Mouse (Mus musculus) left cerebral cortex, postnatal 25 days (tissue): ENCODE measurements around the gene Ncoa5. TPM values are rescaled to one million over a fixed set of nuclear protein-coding genes. Genes with fewer than 3 reads are reported as not detected.

Experiments used
- DNase-seq, 2 experiments: peaks; one replicate each; pipeline ENCODE4 v3.0.0; 2022; ENCODE audit warnings: low spot score in 2 of 2, mixed read lengths in 1 of 2
- intact Hi-C: fragments of 180-260 bp; cut with DNase I; formaldehyde crosslinking; loops from one replicate; pipeline ENCODE4 v1.15.1; 2025
- total RNA-seq, 2 experiments: library from RNA; stranded (reverse); gene quantifications; 2 replicates each; pipeline ENCODE4 v1.2.3; 2021

The Ncoa5 gene
- total RNA-seq: 10 to 100 TPM; 53.8 to 56.3 TPM

DNA sequence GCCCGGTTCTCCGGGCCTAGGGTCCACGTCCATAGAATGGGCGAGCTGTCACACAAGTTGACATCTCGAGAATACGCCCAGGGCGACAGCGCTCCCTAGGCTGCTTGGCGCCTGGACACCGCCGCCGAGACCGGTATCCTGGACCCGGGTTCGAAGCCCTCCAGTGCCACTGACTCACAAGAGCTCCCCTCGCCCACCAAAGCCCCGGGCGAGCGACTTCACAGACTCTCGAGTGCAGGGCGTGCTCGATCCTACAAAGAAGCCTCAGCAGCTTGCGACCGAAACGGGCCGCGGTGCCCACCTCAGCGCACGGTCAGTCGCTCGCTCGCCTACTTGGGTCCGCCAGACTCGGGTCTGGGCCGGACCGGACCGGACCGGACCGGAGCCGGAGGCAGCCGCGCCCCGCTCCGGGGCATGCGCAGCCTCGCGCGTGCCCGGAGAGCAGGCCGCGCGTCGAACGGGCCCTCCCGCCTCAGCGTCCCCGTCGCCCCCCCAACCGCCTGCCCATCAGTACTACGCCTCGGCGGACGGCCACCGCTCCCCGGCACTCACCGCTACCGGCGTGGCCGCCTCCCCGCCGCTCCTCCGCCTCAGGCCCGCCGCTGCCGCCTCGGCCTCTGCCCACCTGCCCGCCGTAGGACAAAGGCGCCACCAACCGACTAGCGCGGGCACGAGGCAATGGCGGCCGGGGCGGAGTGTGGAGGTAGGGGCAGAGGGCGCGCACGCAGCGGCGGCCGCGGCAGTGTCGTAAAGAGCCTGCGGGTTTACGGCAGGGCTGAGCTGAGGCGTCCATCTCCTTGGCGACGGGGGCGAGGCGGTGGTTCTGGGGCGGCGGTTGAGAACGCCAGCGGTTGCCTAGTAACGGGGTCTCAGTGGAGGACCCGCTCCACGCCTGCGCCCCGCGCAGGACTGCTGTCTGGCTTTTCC, at the start of gene Ncoa5:
Gene Ncoa5 (minus strand): TSS at position 737 of the 927 bp plus-strand sequence.
- DNase-seq: peak; percentile 99
- intact Hi-C loops: loop anchor here (1.0 kb wide), 1 partner anchor 66 kb away; no protein-coding TSS in a partner anchor

DNA sequence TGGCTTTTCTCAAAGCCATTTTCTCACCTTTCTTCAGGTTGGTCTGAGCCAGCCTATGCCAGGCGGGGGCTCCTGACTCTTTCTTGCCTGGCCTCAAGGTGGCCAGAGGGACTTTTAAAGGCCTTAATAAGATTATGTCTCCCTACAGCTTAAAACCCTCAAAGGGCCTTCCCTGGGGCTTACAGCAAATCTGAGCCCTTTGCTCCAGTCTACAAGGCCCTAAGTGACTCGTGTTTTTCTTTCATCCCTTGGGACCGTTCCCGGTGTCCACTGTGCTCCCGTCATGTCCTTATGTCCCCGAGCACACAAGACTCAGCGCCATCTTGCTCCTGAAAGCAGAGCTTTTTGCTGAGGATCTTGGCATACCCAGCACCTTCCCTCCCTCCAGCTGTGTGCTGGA, 46.6 kb upstream of the Ncoa5 start:
- DNase-seq: no peak
- intact Hi-C loops: no loop called here

DNA sequence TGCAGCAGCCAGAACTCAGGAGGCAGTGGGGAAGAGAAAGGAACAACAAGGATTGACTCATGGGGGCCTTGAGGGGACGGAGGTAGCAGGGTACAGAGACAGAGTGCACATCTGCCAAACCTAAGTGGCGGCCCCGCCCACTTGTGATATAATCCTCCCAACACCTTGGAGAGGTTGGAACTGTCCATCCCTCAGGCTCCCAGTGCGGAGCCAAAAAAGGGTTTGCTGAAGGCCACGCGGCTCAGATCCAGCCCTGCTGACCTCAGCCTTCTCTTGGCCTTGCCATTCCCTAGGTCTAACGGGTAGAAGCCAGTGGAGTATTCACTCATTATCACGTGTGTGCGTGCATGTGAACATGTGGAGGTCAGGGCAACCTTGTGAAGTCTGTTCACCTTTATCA, 46.0 kb upstream of the Ncoa5 start:
- intact Hi-C loops: no loop called here
- no peak for DNase-seq

DNA sequence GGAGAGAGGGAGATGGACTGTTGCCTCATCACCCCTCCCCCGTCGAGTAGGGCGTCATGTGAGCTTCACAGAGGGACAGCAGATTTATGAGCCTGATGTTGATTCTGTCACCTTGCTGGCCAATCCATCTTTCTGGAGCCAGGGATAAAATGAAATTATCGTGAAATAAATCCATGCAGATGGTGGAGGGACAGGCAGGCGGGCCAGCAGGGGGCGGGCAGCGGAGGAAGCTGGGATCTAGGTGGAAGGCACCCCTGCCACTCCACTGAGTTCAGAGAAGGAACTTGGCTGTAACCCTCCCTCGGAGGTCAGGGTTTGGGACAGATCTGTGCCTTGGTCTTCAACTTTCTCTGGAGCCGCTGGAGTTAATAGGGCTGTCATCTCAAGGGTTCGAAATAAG, 43.9 kb upstream of the Ncoa5 start:
- intact Hi-C loops: loop anchor here (2.0 kb wide), 1 partner anchor 34 kb away; no protein-coding TSS in a partner anchor
- no peak for DNase-seq

DNA sequence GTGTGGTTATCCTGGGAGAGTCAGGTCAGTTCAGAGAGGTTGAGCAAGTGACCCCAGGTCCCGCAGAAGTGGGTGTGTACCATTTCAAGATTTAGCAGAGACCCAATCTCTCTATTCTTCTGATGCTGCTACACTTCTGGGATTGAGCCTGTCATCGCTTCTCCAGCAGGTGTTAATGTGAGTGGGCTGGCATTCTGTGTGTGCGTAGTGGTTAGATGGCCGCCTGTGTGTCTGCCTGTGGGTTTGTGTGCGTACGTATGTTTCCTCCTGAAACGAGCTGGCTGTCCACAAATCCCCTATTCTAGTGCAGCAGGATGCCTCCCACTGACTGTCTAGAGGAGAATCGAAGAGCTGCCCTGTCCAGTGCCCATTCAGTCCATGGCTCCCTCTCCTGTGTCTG, 43.4 kb upstream of the Ncoa5 start:
- peak in 1 of 2 experiments; percentile 51 for DNase-seq
- intact Hi-C loops: loop anchor here (2.0 kb wide), 1 partner anchor 35 kb away; no protein-coding TSS in a partner anchor

DNA sequence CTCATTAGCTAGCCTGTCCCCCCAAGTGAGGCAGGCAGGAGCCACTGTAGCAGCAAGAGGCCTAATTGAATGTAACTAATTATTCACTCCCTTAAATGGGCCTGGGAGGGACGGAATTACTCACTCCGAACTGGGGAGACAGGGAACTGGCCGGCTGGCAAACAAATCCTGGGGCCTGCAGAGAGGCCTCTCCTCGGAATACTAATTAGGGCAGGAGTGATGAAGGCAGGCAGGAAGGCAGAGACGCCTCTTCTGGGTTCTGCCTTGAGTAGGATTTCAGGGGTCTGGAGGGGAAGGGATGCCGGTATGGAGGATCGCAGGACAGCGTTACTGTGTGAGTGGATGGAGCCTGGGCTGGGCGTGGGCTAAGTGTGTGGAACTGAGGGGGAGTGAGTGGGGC, 42.4 kb upstream of the Ncoa5 start:
- DNase-seq: peak in 1 of 2 experiments; percentile 27
- intact Hi-C loops: no loop called here

DNA sequence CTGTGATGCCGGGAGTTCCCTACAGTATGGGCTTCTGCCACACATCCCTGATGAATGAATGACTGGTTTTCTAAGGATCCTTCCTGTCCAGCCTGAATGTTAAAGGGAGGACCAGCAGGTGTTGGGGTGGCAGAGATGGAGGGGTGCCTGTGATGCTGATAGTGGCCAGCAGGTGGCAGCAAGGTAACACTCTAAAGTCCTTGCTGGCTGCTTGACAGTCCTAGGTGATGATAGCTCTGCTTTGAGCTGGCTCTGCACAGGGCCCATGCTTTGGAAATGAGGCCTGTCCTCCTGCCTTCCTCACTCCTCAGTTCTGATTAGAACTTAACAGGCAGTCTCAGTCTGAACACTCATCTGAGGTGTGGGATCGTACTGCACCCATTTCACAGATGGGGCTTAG, 40.3 kb upstream of the Ncoa5 start:
- peak; percentile 87 to 93 for DNase-seq
- intact Hi-C loops: loop anchor here (1.0 to 5.0 kb wide), 5 partner anchors 114 to 412 kb away; partner anchors contain the start of genes Cdh22 and Slc12a5

DNA sequence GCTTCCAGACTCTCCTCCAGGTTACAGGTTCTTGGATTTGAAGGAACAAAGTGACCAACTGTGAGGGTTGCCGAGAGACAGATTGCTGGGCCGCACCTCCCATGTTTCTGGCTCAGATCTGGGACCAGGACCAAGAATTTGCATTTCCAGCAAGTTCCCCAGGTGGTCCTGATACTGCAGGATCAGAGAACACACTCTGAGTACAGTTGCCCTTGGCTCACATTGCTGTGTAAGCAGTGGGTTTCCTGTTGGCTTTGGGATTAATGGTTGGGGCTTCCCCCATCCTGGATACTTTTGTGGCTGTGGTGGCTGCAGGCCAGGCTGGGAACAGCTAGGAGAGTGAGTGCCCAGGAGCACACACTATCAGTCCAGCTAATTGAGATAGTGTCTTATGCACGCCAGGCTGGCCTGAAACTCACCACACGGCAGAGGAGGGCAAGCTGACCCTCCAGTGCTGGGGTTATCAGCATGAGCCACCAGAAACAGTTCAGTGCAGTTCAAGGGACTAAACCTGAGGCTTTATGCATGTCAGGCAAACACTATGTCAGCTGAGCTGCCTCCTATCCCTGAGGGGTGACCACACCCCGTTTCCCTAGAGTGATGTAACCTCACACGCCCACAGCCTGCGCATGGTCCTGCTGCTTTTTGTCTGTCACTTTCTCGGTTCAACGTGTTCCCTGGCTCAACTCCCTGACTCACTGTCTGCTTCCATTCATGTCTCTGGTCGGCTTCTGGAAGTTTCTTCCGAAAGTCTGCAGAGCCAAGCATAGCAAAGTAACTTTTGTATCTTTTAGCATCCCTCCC, 39.6 kb upstream of the Ncoa5 start:
- intact Hi-C loops: loop anchor here (2.0 to 5.0 kb wide), 4 partner anchors 113 to 413 kb away; partner anchors contain the start of genes Cdh22 and Slc12a5
- DNase-seq: peak in 1 of 2 experiments; percentile 75

DNA sequence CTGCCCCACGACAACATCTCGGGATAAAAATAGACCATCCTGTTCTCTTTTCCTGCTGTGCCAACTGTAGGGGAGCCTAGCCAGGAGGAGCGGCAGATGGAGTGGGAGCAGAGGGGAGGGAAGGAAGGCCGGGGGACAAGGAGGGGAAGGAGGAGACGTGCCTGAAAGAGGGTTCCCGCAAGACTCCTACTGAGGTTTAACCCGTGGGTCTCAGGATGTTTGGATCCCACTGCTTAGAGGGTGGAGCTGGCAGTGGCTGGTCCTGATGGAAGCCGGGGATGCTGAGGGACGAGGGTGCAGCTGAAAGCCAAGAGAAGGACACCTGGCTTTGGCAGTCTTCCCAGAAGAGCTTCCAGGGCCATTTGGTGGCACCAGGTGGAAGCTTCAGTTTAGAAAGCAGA, 38.7 kb upstream of the Ncoa5 start:
- DNase-seq: peak in 1 of 2 experiments; percentile 60
- intact Hi-C loops: loop anchor here (5.0 kb wide), 1 partner anchor 414 kb away; no protein-coding TSS in a partner anchor

DNA sequence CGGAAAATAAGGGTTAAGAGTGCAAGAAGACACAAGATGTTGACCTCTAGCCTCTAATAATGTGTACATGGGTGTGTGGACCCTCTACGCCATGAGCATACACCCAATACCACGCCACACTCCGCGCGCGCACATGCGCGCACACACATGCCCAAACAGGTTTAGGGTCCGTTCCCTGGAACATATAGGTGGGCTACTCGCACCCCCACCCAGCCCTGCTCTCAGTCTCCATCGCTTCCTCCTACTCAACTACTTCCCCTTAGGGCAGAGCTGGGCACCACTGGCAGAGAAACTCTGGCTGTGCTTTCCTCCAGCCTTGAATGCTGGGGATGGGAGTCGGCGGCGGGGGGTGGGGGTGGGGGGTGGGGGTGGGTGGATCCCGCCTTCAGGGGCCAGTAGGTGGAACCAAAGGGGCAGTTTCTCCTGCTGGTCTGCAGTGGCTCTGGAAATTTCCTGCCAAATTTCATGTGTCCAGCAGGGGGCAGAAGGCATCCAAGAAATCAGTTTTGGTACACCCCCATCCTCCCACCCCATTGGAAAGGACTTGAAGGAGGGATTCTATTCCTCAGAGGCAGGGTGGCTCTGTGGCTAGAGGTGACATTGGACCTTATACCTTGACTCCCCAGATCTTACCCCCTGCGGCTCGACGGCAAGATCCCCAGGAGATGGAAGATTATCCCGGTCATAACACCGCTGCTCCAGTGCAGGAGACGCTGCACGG, 35.6 kb upstream of the Ncoa5 start:
- intact Hi-C loops: loop anchor here (5.0 kb wide), 1 partner anchor 417 kb away; no protein-coding TSS in a partner anchor
- peak; percentile 63 to 80 for DNase-seq

DNA sequence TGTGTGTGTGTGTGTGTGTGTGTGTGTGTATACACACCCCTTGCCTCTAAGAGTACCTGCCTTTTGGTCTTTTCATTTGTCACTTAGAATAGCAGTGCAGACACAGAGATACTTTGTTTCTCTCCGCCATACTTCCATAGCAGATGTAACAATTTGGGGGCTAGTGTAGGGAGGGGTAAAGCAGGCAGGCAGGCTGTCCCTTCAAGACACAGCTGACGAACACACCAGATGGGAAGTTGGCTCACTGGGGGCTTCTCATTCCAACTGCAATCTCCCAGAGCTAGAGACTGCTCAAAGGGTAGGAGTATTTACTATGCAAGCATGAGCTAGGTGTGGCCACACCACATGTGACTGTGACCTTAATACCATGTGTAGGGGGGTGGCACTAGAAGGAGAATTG, 34.1 kb upstream of the Ncoa5 start:
- intact Hi-C loops: no loop called here

DNA sequence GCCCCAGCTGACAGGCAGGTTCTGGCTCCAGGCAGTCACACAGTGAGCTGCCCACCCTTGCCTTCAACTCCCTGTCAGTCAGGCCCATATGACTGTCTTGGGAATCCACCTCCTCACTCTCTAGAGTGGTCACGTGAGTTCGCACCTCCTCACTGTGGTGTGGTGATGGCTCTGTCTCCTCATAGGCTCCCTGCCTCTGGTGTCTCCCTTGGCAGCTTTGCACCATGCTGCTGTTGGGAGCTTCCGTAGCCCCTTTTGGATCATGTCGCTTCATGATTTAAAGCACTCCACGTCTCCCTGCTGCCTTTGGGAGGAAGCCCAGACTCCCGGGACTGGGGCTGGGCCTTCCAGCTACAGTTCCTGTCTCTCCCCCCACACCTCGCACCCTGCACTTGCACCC, 29.8 kb upstream of the Ncoa5 start:
- DNase-seq: peak; percentile 58 to 94
- intact Hi-C loops: no loop called here

More for the DNA sequence above, 34.1 kb upstream of the Ncoa5 start:
- peak in 1 of 2 experiments; percentile 57 for DNase-seq

DNA sequence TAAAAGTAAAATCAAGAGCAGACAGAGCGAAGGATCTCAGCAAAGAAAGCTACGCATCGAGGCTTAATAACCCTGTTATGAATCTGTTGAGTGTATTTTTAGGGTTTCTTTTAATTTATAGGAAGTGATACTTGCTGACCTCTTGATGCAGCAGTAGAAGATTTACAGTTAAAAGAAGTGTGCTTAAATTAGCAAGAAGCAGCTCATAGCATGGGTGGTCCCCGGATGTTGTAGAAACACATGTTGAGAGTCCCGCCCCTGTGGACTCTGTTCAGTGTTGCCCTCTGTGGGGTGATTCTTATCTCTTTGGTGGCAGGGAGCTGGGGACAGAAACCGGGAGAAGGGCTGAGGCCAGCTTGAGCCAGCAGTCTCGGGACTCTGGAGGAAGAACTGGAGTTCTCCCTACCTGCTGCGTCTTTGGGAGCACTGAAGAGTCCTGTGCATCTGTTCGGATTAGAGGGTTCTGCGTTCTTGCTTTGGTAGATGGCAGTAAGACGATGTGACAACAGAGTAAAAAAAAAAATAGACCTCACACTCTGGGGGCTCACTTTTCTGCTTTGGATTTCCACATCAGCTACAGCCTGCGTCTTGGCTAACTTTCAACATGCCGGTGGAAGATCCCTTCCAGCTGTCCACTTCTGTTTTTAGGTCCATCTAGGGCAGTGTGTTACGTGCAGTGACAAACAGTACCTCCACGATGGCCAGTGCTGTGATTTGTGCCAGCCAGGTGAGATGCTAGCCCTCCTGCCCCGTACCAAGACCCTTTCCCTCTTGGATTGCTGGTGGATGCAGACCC, 27.2 kb upstream of the Ncoa5 start:
- DNase-seq: no peak
- intact Hi-C loops: no loop called here

DNA sequence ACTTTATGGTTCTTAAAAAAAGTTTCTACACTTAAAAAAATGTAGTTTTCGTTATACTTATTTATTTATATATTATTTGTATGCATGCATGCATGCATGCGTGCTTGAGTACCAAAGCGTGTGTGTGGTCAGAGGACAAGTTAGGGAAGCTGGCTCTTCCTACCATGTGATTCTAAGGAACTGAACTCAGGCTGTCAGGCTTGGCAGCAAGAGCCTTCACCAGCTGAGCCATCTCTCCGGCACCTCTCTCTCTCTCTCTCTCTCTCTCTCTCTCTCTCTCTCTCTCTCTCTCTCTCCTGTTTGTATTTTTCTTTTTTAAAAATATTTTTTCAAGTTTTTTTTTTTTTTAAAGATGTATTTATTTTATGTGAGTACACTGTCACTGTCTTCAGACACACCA, 25.3 kb upstream of the Ncoa5 start:
- DNase-seq: no peak
- intact Hi-C loops: no loop called here

DNA sequence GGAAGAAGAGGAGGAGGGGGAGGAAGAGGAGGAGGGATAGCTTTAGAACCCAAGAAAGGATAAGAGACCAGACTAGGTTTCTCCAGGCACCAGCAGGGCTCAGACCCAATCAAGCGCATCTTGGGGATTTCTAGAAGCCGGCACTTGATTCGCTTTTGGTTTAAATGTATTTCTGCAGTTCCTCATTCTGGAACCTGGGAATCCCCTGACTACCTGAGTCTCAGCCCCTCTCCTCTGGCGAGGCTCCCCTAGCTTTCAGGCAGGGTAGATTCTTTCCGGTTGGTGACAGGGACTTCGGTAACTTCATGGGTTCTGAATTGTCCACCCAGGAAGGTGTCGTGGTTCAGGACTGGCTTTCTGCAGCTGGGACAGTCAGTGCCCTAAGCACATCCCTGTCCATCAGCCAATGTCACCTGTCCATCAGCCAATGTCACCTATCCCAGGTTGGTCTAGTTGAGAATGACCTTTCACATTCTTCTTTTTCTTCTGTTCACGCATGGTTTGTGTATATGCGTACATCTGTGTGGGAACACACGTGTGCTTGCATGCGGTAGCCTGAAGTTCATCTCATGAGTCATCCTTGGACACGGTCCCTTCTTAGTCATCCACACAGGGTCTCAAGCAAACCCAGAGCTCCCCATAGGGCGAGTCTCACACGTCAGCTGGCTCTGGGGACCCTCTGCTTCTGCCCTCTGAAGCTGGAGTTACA, 21.9 kb upstream of the Ncoa5 start:
- DNase-seq: no peak
- intact Hi-C loops: no loop called here

DNA sequence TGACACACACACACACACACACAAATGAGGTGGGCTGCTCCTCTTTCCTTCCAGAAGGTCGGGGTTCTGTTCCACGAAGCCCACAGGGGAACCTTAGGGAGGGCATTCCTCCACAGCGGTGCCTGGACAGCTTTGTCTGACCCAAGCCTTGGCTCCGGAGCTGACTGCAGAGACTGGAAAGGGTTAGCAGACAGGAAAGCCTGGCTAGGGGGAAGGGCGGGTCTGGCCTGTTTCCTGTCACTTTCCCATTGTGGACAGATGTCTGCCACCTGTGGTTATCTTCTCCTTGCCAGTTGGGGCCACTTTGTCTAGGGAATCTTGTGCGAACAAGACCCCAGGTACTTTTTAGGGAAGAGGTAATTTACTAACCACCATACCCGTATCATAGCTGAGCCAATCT, 21.2 kb upstream of the Ncoa5 start:
- intact Hi-C loops: no loop called here
- DNase-seq: no peak

DNA sequence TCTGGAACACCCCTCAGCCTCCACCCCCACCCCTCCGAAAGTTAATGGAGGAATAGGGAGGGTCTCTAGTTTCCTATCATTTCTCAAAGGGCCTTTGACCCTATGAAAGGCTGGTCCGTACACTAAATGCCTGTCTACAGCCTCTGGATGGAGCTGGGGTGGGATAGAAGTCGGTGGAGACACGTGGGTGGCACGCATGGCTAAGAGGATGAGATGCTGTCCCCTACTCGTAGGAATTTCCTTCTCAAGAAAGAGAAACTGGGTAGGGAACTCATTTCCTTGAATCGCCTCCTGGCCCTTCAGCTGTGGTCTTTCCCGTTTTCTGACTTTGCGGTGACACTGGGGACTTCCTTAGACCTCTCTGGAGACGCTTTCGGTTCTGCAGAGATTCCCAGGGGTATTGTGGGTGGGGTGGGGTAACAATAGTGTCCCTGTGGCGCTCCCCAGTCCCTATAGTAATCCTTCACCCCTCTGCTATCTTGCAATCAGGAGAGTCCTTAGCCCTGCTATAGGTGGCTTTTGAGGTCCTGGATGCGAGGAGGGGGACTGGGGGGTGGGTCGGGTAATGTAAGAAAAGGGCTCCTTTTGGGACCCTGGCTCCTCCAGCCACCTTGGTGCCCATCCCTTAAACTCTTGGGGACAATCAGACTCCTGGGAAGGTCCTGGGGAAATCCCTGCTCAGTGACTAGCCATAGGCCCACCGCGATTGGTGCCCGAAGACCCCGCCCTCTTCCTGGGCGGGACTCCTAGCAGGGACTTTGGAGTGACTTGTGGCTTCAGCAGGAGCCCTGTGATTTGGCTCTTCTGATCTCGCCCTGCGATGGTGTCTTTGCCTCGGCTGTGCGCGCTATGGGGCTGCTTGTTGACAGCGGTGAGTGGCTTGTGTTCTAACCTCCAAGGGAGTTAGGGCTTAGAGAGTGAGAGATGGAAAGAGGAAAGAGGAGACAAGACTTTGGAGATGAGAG, 20.5 kb upstream of the Ncoa5 start, which contains the start of gene Cd40:
Gene Cd40 (plus strand): TSS at position 740 of the 965 bp plus-strand sequence.
- intact Hi-C loops: no loop called here
- DNase-seq: no peak
